Mouse (Mus musculus): ENCODE measurements at regions not wholly inside any gene's neighbourhood (a gene's known extent, or its start where the extent isn't known, plus 50 kb on each side); places are given as distances from the start of the nearest gene placed in this dataset.

GRCm38 (mm10) chr12:16354711-16355110, 256.1 kb downstream of the Lpin1 start:
- no peak for TF ChIP-seq CTCF (conservative IDR thresholded peaks at IDR 0.05; ENCODE audit: low read length)
- TF ChIP-seq NANOG (IDR thresholded peaks at IDR 0.05; ENCODE audit: borderline replicate concordance, low read length) = no peak
